Mouse (Mus musculus): ENCODE measurements around the gene Csnk2b. TPM values are rescaled to one million over a fixed set of nuclear protein-coding genes. Genes with fewer than 3 reads are reported as not detected.

Csnk2b gene
- total RNA-seq, 2 experiments from 2014 or later = 174 to 177 TPM

DNA sequence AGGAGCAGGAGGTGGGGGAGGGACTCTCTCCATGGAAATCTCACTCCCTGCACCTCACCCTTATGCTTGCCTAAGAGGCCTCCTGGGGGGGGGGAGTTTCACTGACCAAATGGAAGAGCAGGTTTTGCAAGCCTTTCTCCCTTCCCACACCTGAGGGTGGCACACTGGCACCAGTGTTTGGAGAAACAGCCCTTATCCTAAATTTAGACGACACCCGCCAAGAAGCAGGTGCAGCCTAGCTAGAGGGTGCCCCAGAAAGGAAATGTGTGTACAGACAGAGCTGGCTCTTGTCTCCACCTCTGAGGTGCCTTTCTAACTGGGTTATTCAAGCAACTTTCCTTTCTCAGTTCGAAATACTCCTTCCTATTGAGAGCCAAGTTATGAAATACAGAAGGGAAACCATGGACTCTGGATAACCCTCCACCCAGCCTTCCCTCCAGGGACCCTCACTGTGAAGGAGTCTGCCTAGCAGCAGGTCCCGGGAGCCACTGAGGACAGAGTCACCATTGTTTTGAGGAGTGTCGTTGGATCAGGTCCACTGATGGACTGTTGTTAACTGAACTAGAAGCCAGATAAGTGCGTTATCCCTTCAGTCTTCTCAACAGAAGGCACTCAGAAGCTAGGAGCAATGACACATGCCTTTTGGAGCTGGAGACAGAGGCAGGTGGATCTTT, 51.2 kb downstream of the Csnk2b start:
- DNase-seq (ENCODE audit: low spot score in 2 of 2) = no peak
- intact Hi-C loops (cut with DNase I) = no loop called here

GRCm38 (mm10) chr17:35068213-35068914, 53.5 kb downstream of the Csnk2b start:
- DNase-seq (ENCODE audit: low spot score in 2 of 2) = no peak
- intact Hi-C loops (cut with DNase I) = no loop called here

Other genes starting within 250 kb of the Csnk2b start
- gene Zbtb12, start 242.6 kb downstream of the Csnk2b start, total RNA-seq (2021) = 1 to 10 TPM; 6.5 to 8.6 TPM
- gene Gm20547, start 240.0 kb downstream of the Csnk2b start, total RNA-seq (2021) = not detected
- gene C2, start 223.8 kb downstream of the Csnk2b start, total RNA-seq (2021) = 1 to 10 TPM; 2.4 to 2.5 TPM
- gene Ehmt2, start 223.6 kb downstream of the Csnk2b start, total RNA-seq (2021) = 100 to 1,000 TPM; 162 to 194 TPM
- gene Slc44a4, start 207.6 kb downstream of the Csnk2b start, total RNA-seq (2021) = under 1 TPM; 0.23 to 0.69 TPM
- gene Neu1, start 190.8 kb downstream of the Csnk2b start, total RNA-seq (2021) = 10 to 100 TPM; 43.8 to 47.2 TPM
- gene Hspa1b, start 162.8 kb downstream of the Csnk2b start, total RNA-seq (2021) = 10 to 100 TPM; 12.9 to 23.4 TPM
- not detected for gene Gm20481, start 152.1 kb downstream of the Csnk2b start, total RNA-seq (2021)
- 10 to 100 TPM; 11.9 to 13.7 TPM for gene Hspa1a, start 149.9 kb downstream of the Csnk2b start, total RNA-seq (2021)
- gene Hspa1l, start 149.3 kb downstream of the Csnk2b start, total RNA-seq (2021) = under 1 TPM in 1 of 2 experiments, not detected in 1; 0.32 TPM
- 10 to 100 TPM; 19.4 to 19.8 TPM for gene Lsm2, start 140.2 kb downstream of the Csnk2b start, total RNA-seq (2021)
- gene Vars, start 121.1 kb downstream of the Csnk2b start, total RNA-seq (2021) = 10 to 100 TPM; 38.2 to 47.2 TPM
- under 1 TPM; 0.48 to 0.57 TPM for gene Vwa7, start 105.5 kb downstream of the Csnk2b start, total RNA-seq (2021)
- gene Sapcd1, start 94.0 kb downstream of the Csnk2b start, total RNA-seq (2021) = under 1 TPM in 1 of 2 experiments, not detected in 1; 0.79 TPM
- under 1 TPM in 1 of 2 experiments, not detected in 1; 0.66 TPM for gene Msh5, start 75.3 kb downstream of the Csnk2b start, total RNA-seq (2021)
- gene Clic1, start 72.1 kb downstream of the Csnk2b start, total RNA-seq (2021) = 1 to 10 TPM; 8.4 to 8.5 TPM
- gene Ddah2, start 63.0 kb downstream of the Csnk2b start, total RNA-seq (2021) = 10 to 100 TPM; 13.9 to 14.0 TPM
- gene Ly6g6c, start 56.7 kb downstream of the Csnk2b start, total RNA-seq (2021) = not detected
- gene Mpig6b, start 55.9 kb downstream of the Csnk2b start, total RNA-seq (2021) = not detected
- 1 to 10 TPM; 3.8 to 3.9 TPM for gene Ly6g6e, start 45.2 kb downstream of the Csnk2b start, total RNA-seq (2021)
- gene Ly6g6d, start 44.0 kb downstream of the Csnk2b start, total RNA-seq (2021) = 1 to 10 TPM in 1 of 2 experiments, under 1 TPM in 1; 0.63 to 1.5 TPM
- not detected for gene Ly6g6f, start 36.4 kb downstream of the Csnk2b start, total RNA-seq (2021)
- gene Abhd16a, start 32.8 kb downstream of the Csnk2b start, total RNA-seq (2021) = 100 to 1,000 TPM; 115 to 117 TPM
- not detected for gene Ly6g5c, start 13.8 kb downstream of the Csnk2b start, total RNA-seq (2021)
- gene Ly6g5b, start 6.6 kb downstream of the Csnk2b start, total RNA-seq (2021) = under 1 TPM in 1 of 2 experiments, not detected in 1; 0.45 TPM
- gene Gpank1, start 598 bp downstream of the Csnk2b start, total RNA-seq (2021) = 10 to 100 TPM; 15.5 to 19.0 TPM
- 10 to 100 TPM; 26.7 to 31.0 TPM for gene D17H6S53E, start 4.3 kb upstream of the Csnk2b start, total RNA-seq (2021)
- gene Apom, start 10.0 kb upstream of the Csnk2b start, total RNA-seq (2021) = not detected
- gene Bag6, start 13.1 kb upstream of the Csnk2b start, total RNA-seq (2021) = 100 to 1,000 TPM; 302 to 324 TPM
- 100 to 1,000 TPM; 261 to 307 TPM for gene Prrc2a, start 42.8 kb upstream of the Csnk2b start, total RNA-seq (2021)
- 10 to 100 TPM in 1 of 2 experiments, 1 to 10 TPM in 1; 9.1 to 13.0 TPM for gene Aif1, start 54.0 kb upstream of the Csnk2b start, total RNA-seq (2021)
- 1 to 10 TPM; 8.6 to 9.9 TPM for gene Lst1, start 66.4 kb upstream of the Csnk2b start, total RNA-seq (2021)
- gene Ltb, start 72.4 kb upstream of the Csnk2b start, total RNA-seq (2021) = 1 to 10 TPM; 1.1 to 1.3 TPM
- gene Tnf, start 80.0 kb upstream of the Csnk2b start, total RNA-seq (2021) = under 1 TPM in 1 of 2 experiments, not detected in 1; 0.25 TPM
- 1 to 10 TPM in 1 of 2 experiments, under 1 TPM in 1; 0.44 to 1.1 TPM for gene Lta, start 83.3 kb upstream of the Csnk2b start, total RNA-seq (2021)
- not detected for gene Gm16181, start 98.8 kb upstream of the Csnk2b start, total RNA-seq (2021)
- gene Atp6v1g2, start 111.6 kb upstream of the Csnk2b start, total RNA-seq (2021) = 100 to 1,000 TPM; 514 to 593 TPM
- 10 to 100 TPM; 15.5 to 16.6 TPM for gene Nfkbil1, start 113.7 kb upstream of the Csnk2b start, total RNA-seq (2021)
- 100 to 1,000 TPM; 189 to 214 TPM for gene Ddx39b, start 119.7 kb upstream of the Csnk2b start, total RNA-seq (2021)
- gene H2-D1, start 140.7 kb upstream of the Csnk2b start, total RNA-seq (2021) = 10 to 100 TPM; 19.6 to 23.3 TPM
- gene H2-Q1, start 198.4 kb upstream of the Csnk2b start, total RNA-seq (2021) = under 1 TPM; 0.39 to 0.74 TPM
- gene H2-Q2, start 220.2 kb upstream of the Csnk2b start, total RNA-seq (2021) = under 1 TPM in 1 of 2 experiments, not detected in 1; 0.43 TPM

Data from left cerebral cortex, postnatal 36 days (tissue).